Mouse (Mus musculus) mouse embryonic stem cell (cell line): ENCODE measurements at regions not wholly inside any gene's neighbourhood (a gene's known extent, or its start where the extent isn't known, plus 50 kb on each side); places are given as distances from the start of the nearest gene placed in this dataset.

Experiments
- in situ Hi-C, 2 experiments: fragments of 300-500 bp; cut with MboI; formaldehyde crosslinking; loops; 1 replicate in 1 of 2; 3 replicates in 1 of 2; pipeline ENCODE4 v1.14.3; 2019 to 2020; ENCODE audit warnings: low sequenced_read_pairs in 2 of 2, low pct_unique_long_range_greater_than_20kb in 1 of 2, mixed read lengths in 1 of 2; ENCODE audit not compliant: unreplicated experiment in 1 of 2

DNA sequence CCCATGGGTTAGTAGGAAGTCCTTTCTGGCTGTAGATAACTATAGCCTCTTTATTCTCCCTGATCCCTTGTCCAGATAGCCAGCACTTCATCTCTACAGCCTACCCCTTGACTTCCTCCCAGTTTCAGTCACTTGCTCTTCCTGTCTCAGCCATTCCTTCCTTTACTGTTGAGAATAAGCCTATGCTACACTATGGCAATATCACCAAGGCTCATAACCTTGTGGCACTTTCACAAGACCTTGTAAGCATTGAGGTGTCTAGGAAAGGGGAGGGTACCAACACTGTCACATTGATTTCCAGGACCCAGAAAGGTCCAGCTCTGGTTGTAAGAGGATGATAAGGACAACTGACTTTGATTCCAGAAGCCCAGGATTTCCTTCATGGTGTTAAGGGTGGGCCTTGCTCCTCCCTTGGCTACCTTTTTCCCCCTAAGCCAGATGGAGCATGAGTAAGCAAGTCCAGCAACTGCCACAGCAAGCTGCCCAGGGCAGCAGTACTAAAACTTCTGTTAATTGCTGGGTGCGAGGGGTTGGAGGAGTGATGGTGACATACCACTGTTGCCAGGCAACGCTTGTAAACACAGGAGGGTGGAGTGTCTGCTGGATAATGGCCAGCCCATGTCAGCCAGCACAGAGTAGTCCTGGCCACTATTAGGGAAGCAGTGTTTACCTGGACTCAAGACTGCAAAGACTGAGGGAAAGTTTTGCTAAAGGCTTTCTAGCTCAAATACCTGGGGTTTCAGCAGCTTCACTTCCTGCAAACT is 75.7 kb downstream of the Ankrd16 start:
- in situ Hi-C loops, result no loop called here

GRCm38 (mm10) chr2:11869983-11870382 is 92.3 kb downstream of the Ankrd16 start:
- in situ Hi-C loops, result no loop called here

- in situ Hi-C loops, result no loop called here
Observed at GRCm38 (mm10) chr2:11880005-11880404, 102.3 kb downstream of the Ankrd16 start.

GRCm38 (mm10) chr2:11894792-11895568 is 117.3 kb downstream of the Ankrd16 start:
- in situ Hi-C loops, result no loop called here

DNA sequence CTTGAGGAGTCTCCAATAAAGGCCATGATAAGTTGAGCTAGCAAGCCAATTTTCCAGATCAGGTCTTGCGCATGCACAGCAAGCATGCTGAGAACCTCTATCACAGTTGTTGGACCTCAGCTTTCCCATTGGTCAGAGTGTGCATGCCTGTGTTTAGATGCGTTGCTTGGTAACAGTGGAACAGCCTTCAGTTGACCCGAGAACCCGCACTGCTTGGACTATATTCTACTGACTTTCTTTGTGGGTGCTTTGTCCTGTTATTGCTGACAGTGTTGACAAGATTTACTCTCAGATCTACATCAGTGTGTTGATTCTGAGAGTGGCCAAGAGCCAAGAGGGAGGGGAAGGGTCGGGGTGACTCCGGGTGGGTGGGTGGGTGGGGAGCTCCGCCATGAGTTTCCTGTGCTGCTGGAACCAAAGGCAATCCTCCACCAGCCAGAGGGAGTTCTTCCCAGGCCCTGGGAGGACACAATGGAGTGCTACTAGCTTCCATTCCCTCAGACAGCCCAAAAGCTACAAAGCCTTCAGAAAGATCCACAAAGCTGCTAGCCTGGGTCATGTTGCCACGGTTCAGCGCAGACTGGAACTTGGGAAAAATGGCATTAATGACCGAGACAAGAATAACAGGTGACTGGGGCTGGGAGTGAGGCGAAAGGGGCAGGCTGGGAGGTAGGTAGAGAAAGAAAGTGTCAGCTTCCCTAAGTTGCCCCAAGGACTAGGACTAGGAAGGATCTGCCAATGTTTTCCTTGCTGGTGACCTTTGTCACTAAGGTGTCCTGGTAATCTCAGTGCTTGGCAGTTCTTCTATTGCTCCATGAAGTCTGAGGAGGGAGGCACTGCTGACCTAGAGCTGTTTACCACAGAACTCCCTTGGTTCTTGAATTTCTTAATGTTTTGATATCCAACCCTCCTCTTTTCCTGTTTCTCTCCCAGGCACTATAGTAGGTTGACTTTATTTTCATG is 122.3 kb downstream of the Ankrd16 start:
- in situ Hi-C loops, result no loop called here

DNA sequence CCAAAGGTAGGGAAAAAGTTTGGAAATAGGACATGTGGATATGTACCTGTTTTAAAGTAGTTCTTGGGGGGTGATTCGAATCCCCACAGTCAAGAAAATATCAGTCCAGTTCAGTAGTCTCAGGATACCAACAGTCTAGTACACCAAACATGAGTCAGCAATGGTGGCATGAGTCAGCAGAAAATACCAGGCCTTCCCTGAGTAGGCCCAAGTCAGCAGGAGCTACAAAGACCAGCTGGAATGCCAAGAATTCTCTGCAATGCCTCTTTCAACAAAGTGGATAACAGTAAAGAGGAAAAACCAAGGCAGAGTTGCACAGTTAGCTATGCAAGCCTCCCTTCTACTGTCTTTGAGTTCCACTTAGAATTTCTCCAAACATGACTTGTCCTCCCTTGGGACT is 137.1 kb downstream of the Ankrd16 start:
- in situ Hi-C loops, result no loop called here

GRCm38 (mm10) chr2:11917373-11917772 is 139.7 kb downstream of the Ankrd16 start:
- in situ Hi-C loops, result no loop called here

DNA sequence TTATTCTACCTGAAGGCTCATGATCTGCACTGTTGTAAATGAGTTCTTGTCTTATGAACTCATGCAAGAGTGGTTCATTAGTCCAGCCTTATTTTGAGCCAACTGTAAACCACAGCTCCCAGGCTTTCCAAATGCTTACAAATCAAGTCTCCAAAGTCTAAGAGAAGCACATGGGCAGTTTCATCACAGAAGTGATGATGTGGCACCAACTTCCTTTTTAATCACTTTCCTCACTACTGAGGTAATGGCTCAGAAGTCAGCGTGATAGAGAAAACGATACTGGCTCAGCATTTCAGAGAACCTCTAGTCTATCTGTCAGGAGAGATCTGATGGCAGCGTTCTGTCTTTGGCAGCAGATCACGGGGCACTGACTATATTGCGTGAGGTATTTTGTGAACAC is 140.4 kb downstream of the Ankrd16 start:
- in situ Hi-C loops, result no loop called here

- in situ Hi-C loops, result no loop called here
Observed at GRCm38 (mm10) chr2:11960777-11961176, 183.1 kb downstream of the Ankrd16 start.

GRCm38 (mm10) chr2:11965374-11965773 is 187.7 kb downstream of the Ankrd16 start:
- in situ Hi-C loops, result no loop called here

DNA sequence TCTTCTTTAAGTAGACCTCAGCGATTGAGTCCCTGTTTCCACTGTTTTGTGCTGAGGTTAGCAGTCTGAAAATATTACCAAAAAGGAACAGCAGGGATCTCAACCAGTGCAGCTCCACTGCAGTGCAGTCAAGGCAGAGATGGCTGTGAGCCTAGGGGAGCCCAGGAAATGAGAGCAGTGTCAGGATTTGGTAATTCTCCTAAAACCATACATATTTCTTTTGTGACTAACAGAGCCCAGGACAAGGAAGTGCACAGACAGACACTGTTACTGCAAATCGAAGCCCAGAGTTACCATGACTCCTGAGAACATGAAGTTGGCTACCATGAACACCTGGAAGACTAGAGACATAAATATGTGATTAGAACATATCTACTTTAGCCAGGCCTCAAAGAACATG is 189.3 kb downstream of the Ankrd16 start:
- in situ Hi-C loops, result no loop called here

DNA sequence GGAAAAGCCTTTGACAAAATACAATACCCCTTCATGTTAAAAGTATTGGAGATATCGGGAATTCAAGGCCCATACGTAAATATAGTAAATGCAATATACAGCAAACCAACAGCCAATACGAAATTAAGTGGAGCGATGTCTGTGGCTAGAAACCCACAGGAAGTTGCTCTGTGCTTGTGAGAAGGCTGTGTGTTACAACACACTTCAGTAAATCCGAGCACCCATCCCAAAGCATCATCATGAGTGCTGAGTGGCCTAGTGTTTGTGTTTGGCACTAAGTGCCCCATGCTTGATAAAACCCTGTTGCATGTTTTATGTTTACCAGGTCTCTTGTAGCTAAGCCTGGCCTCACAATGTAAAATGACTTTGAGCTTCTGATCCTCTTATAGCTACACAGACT is 194.3 kb downstream of the Ankrd16 start:
- in situ Hi-C loops, result no loop called here

- in situ Hi-C loops, result loop anchor here (10.0 to 25.0 kb wide), 2 partner anchors 303 to 310 kb away; partner anchors contain the start of gene Itga8 (in 2 of the 2)
Observed at GRCm38 (mm10) chr2:12001938-12002899, 224.5 kb downstream of the Ankrd16 start.

GRCm38 (mm10) chr2:12004330-12004729 is 226.7 kb downstream of the Ankrd16 start:
- in situ Hi-C loops, result loop anchor here (10.0 to 25.0 kb wide), 2 partner anchors 300 to 308 kb away; partner anchors contain the start of gene Itga8 (in 2 of the 2)

DNA sequence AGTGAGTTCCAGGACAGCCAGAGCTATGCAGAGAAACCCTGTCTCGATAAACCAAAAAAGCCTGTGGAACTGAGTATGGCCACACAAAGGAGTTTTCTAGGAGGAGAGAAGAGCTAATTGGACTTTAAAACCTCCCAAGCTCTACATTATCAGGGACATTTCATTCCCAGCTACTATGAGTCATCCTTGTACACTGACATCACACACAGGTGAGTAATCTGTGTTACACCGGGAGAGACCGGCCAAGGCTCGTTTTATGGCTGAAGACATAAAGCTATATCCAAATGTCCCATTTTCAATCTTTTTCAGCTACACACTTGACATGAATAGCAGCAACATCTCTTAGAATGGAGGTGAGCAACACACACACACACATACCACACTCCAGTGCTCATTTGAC is 229.5 kb downstream of the Ankrd16 start:
- in situ Hi-C loops, result loop anchor here (10.0 to 25.0 kb wide), 2 partner anchors 298 to 305 kb away; partner anchors contain the start of gene Itga8 (in 2 of the 2)

DNA sequence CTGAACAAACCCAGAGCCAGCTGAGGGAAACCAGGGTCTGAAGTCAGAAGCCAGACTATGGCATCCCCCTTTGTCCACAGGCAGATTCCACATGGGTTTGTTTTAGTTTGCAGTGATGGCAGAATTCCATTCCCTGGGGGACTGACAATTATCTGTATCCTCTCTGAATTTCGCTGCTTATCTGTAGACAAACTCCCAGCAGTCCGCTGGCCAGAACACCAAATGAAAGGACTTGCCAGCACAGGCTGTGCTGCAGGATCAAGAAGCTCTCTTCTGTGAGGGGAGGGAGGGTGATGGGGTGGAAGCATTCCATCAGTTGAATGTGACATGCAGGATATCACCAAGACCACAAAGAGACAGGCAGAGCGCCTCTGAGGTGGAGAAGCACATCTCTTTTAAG is 233.8 kb downstream of the Ankrd16 start:
- in situ Hi-C loops, result loop anchor here in 1 of 2 experiments (25.0 kb wide), 1 partner anchor 301 kb away; the partner anchor contains the start of gene Itga8

DNA sequence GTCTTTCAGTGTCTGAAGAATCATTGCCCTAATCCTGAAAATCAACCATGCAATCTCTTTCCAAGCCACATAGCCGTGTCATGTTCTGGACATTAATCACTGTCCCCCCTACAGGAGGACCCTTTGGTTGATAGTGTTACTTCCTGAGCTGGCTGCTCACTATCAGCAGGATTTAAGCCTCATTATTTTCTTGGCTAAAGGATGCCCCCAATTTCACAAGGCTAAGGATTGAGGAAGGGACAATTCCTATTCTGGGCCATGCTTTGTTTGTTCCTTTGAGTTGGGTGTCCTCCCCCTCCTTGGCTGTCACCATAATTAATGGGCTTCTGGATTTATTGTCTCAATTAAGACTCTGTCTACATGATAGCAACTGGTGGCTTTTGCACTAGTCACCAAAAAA is 241.9 kb downstream of the Ankrd16 start:
- in situ Hi-C loops, result loop anchor here in 1 of 2 experiments (25.0 kb wide), 1 partner anchor 293 kb away; the partner anchor contains the start of gene Itga8
